Mouse (Mus musculus) spleen, postnatal 4 days (tissue): ENCODE results near the gene Ptprs.

Experiments used
- DNase-seq, 2 experiments: peaks; one replicate each; pipeline ENCODE4 v3.0.0; 2022; ENCODE audit warnings: low spot score in 2 of 2

Gene Ptprs

DNA sequence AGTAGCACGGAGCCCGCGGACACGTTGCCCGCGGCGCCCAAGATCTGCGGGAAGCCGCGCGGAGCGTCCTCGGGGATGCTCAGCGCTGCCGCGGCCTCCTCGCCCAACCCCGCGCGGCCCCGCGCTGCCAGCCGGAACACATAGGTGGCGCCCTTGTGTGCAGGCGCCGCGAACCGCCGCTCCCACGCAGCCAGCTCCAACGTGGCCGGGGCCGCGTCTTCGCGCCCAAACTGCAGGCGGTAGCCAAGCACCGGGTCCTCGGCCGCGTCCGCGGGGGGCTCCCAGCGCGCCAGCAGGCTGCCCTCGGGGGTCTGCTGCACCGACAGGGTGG is 50.7 kb downstream of the Ptprs start:
- peak; percentile 77 to 93 for DNase-seq

DNA sequence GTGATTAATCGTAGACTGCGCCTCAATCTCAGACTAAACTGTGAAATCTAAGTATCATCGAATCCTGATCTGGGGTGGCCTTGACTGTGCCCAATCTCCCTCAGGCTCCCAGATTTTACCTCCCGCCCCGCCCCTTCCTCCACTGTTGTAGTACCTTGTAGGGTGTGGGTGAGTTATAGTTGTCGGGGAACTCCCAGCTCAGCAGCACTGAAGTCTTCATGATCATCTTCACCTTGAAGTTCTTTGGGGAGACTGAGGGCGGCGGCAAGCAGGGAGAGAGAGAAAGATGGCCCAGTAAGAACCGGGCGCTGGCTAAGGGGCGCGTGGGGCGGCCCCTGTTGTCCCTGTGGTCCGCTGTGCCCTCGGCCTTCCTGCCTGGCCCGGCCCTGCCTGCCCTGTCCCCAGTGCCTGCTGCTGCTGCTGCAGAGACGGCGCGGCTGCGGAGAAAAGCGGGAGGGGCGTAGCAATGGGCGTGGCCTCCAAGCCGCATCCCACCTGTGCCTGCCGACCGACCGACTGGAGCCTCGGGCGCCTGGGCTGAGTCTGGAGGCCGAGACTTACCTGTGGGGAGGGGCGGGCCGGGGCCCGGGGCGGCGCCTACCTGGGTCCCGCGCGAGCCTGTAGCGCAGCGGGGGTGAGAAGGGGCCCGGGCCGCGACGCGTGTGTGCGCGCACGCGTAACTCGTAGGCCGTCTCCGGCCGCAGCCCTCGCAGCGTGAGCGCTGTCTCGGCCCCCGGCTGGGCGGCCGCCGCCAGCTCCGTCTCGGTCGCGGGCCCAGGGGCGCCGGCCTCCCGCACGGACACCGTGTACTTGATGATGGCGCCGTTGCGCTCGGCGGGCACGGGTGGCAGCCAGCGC is 51.3 kb downstream of the Ptprs start:
- peak; percentile 36 to 76 for DNase-seq

DNA sequence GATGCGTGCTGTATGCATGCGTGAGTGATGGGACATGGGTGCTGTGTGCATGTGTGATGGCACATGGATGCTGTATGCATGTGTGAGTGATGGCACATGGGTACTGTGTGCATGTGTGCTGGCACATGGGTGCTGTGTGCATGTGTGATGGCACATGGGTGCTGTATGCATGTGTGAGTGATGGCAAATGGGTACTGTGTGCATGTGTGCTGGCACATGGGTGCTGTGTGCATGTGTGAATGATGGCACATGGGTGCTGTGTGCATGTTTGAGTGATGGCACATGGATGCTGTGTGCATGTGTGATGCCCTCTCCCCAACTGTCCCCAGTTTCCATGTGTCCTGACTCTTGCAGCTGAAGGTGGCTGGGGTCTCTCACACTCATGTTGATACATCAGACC is 56.3 kb downstream of the Ptprs start:
- no peak for DNase-seq

DNA sequence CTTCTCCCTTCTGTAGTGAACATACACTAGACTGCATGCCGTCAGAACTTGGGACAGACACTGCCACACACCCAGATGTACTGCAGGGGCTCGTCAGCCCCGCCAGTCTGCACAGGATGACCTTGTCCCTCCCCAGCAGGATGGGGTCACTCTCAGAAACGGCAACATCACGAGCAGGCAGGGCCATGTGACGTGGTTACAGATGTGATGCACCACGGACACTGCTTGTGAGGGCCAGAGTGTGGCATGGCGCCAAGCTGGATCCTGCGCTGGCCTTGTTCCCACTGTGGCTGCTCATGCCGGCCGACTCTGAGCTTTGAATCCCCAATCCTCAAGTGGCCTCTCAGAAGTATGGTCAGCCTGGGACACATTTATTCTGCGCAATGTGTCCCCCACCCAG is 58.0 kb downstream of the Ptprs start:
- DNase-seq: no peak

DNA sequence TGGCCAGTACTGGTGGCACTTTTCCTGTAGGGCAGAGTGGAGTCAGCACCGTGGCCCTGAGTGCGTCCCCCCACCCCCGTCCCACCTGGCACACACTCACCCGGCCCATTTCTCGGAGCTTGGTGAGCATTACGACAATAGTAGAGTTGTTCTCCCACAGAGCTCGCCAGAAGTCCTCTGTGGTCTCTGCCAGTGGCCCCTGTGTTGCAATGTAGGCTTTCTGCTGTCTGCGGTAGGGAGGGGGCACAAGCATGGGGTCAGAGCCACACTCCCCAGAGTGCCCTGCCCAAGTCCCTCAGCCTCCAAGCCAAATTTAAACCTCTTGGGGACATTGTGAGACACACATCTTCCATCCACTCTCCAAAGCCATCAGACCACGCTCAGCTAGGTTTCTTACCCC is 61.5 kb downstream of the Ptprs start:
- DNase-seq: no peak

DNA sequence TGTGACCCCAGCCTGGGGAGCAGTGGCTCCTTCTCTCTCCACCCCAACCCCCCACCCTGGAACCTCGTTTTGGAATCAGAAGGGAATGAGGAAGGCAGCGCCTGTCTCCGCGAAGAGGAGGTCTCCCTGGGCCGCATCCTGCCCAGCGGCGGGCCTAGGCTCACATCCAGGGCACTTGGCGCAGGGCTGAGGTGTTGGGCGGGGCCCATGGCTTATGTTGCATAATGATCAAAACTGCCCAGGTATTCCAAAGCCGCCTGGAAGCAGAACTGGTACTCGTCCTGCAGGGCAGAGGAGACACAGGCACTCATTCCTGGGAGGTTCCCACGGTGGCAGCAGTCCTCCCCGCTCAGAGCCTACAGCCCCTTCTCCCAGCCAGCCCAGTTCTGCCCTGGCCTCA is 63.2 kb downstream of the Ptprs start:
- no peak for DNase-seq

DNA sequence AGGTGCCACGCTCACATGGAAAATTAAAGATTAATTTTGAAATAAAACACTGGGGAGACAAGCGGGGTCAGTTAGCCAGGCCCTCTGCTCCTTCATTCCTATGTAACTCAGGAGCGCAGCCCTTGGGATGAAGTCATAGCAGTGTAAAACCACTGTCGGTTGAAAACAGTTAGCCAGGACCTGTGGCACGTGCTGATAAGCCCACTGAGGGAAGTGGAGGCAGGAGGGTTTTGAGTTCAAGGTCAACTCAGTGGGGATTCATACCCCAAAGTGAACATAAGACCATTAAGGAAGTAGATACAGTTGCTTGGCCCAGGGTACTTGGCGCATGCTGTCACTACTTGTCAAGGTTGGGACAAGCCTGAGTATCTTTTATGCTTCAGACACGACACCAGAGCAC is 64.8 kb downstream of the Ptprs start:
- no peak for DNase-seq

DNA sequence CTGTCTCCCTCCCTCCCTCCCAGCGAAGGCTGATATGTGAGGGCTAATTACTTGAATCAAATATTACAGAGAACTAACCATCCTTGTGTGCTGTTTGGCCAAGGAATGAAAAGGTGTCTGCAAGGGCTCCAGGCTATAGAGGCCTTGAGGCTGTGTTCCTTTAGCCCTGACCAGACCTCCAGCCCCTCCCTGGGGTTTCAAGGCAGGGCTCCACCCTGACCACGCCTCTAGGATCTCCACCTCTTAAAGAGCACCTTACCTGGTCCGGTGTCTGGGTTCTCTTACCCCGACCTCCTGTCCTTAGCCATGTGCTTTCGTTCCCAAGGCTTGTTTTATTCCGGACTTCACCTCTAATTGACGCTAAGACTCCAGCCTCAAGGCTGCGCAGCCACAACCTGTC is 66.5 kb downstream of the Ptprs start:
- DNase-seq: no peak

DNA sequence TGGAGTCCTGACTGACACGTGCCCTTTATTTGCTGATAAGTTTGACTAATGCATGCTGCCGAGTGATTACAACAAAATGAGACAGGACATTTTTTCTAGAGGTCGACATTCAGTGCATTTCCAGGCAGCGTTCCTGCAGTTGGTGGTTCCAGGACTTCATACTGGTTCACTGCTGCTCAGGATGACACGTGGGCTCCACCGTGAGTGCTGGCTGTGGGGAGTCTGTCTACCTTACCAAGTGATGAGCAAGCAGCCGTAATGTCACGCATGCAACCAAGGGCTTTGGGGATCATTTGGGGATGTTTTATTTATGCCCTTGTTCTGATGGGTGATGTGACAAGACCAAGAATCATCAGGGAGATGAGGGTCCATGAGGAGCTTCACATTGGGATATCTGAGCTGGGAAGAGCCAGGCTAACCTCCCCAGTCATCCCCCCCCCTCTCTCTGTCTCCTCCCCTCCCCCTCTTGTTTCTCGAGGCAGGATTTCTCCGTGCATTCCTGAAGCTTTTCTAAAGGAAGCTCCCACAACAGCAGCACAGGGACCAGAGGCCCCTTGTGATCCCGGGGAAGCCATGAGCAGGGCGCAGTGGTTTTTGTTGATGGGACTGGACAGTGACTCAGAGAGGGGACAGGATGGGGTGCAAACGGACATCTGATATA is 67.2 kb downstream of the Ptprs start:
- DNase-seq: no peak

DNA sequence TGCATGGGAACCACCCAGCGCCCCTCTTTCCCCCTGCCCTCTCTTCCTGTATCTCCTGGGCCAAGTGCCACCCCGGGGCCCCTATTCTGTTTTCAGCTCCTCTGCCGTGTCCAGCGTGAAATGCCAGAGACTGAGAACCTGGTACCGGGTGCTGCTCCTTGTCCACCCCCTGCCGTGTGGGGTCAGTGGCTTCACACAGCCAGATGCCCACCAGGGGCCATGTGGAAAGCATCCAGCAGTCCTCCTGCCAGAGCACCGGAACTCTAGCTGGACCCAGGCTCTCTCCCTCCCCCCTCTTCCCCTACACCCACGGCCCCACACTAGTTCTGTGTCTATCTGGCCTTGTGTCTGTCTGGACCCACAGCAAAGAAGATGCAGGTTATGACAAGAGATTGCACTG is 68.9 kb downstream of the Ptprs start:
- no peak for DNase-seq

DNA sequence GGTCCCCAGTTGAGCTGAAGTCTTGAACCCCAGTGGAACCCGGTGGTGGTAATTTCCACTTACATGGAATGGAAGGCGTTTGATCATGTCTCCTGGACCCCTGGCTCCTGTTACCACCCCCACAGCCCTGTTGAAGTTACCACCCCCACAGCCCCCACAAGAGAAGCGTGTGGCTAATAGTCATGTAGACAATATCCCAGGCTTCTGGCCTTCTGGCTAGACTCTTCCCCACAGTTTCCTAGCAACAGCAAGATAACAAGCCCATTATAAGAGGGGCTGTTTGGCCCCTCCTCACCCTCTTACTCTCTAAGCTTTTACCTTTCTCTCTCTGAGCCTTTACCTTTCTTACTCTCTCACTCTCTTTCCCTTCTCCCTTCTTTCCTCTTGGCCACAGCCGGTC is 69.4 kb downstream of the Ptprs start:
- DNase-seq: no peak

DNA sequence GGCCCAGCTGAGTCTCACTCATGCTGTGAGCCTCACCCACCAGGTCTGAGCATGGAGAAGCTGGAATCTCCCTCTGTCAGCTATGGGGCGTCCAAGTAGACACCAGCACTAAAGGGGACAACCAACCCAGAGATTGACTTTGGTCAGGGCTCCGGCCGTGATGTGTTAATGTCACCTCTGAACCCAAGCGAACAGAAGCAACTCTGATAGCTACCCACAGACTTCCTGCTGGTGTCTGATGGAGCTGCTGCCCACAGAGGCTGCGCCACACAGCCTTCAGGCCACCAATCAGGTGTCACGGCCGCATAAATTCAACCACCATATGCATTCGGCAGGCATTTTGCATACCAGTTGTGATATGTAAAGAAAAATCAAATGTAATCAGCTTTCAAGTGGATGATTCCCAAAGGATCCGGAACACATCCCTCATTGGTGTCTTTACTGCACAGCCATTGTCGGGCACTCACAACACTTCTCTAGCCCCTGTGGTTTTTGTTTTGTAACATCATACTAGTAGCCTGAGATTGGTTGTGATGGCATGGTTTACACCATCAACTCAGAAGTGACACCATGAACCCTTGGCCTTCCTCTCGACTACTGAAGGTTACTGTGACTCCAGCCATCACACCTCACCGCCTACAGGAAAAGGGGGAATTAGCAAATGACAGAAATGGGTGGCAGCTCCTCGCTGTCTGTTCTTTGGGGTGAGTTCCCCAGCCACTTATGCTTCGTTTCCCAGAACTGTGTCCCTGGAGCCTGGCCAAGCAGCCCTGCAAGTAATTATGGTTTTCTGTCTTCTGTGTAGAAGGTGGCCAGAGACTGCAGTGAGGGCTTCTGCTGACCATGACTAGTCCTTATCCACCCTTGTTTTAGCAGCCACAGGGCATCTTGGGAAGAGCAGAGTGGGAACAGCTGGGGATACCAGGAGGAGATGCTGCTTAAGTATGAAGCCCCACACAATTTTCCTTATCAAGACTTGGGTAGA is 70.1 kb downstream of the Ptprs start:
- no peak for DNase-seq

DNA sequence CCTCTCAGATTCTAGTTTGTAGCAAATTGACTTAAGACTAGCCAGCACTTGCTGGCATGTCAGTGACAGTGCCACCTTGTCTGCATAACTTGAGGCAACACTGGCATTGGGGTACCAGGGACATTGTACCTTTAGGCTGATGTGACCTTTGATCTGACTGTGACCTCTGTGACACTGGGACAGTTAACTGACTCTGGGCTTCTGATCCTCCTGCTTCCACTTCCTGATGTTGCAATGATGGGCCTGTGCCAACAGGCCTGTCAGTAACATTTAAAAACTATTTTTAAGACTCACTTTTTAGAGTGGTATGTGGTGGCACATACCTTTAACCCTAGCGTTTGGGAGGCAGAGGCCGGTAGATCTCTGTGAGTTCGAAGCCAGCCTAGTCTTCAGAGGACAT is 70.9 kb downstream of the Ptprs start:
- no peak for DNase-seq

DNA sequence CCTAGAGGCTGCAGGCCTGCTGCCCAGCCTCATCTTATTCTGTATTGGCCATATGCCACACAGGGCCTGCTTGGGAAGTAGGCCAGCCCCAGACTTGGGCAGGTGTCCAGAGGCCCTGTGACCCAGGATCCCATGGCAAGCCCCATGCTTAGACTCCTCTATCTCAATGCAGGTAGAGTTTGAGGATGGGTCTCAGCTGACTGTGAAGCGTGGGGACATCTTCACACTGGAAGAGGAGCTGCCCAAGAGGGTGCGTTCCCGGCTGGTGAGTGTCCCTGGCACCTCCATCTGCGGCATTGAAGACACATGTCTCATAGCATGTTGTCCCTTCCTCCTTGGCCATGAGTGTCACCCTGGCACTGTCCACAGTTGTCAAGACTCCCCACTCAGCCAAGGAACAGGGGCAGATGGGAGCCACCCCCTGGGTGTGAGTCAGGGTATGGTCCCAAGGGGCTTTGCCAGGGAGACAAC is 75.2 kb downstream of the Ptprs start:
- no peak for DNase-seq

DNA sequence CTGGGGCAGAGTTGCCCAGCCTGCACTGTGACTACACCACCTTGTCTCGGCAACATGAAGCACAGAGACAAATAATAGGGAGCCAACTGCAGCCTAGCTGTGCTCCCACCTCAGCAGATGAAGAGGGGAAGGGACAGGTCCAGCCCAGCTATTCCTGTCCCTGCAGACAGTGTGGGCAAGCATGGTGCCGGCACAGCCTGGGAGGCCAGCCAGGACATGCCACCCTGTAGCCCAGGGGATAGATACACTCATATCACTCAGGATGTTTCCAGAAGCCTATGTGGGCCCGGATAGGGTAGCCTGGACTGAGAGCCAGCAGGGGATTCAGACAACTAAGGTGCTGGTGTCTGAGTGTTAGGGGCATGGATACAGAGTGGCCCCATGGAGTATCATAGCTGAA is 76.1 kb downstream of the Ptprs start:
- DNase-seq: no peak

DNA sequence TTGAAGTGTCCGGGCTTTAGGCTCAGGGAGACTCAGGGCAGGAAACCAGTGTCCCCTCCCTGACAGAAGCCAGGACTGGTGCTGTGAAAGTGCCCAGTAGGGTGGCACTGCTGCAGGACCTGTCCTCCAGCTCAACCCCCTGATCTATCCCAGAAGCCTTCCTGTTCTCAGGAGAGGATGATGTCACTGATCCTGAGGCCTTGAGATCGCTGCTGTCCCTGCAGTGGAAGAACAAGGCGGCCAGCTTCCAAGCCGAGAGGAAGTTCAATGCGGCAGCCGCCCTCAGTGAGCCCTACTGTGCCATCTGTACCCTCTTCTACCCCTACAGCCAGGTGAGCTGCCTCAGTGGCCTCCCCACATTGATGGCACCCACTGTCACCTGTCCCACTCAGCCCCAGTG is 80.2 kb downstream of the Ptprs start:
- DNase-seq: no peak

DNA sequence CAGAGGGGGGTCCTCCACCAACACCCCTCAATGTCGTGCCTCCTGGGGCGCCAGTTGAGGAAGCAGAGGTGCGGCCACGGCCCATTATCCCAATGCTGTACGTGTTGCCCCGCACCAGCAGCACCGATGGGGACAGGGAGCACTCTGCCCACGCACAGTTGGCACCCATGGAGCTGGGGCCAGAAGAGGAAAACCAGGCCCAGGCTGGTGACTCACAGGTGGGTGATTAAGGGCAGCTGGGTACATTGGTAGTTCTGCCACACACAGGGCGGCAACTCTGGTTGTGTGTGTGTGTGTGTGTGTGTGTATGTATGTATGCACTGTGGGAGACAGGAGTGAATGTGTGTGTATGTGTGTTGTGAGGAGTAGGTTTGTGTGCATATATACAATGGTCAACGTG is 82.4 kb downstream of the Ptprs start:
- no peak for DNase-seq

DNA sequence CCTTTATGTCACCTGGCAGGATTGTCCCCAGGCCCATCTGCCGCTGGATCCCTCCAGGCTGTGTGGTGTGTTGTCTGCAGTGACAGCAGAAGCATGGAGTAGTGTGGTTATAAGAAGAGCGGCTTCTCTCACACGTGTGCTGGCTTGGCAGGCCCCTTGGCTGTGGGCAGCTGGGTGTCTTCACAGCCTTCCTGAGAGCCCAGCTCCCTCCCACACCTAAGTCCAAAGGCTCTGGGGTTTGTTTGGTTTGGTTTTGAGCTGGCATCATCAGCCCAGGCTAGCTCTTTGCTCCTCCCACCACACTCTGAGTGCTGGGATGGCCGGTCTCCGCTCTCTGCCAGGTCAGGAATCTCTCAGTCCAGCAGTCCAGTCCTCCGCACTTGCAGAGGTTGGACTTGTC is 83.0 kb downstream of the Ptprs start:
- no peak for DNase-seq

DNA sequence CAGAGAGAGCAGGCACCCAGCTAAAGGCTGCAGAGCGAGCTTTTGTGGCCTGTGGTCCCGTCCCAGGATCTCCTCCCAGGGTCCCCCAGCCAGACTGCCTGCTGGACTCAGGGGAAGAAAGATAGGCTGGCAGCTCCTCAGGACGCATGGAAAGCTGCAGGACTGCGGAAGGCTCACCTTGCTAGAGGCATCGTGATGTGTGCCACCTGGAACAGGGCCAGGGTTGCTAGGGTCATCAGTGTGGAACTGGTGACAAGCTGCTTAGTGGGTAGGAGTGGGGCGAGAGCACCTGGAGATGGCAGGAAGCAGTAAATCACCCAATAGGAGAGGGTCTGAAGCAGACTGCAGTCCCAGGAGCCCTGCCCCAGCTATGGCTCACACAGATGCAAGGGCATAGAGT is 88.7 kb downstream of the Ptprs start:
- DNase-seq: no peak

DNA sequence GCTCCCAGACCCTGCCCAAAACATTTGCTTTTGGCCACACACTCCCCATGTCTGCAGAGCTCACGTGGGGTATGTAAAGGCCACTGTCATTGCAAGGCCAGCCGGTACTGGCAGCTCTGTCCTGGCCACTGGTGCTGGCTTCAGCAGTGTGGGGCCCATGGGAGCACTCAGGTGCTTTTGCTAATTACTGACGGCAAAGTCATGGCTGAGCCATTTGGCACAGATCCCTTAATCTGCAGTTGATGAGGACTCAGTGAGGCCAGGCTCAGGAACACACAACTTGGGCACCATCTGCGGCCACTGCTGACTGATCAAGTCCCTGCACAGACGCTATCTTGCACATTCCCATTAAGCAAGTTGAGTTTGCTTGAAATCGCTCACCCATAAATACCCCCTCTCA is 91.4 kb downstream of the Ptprs start:
- no peak for DNase-seq

DNA sequence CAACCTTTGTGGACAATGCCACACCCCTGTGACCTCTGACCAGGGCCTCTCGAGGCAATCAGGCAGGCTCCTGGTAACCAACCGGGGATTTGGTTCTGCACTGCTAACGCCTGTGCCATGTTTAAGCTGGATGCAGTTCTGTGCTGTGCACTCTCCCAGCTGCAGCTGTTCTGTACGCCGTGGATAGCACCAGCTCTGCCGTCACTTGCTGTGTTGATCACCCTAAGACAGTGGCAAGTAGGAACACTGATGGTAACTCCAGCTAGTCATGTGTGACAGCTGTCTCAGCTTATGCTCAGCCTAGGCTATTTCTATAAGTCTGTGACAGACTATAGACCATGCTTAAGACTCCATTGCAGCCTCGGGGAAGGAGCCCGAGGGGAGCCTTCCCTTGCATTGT is 93.3 kb downstream of the Ptprs start:
- no peak for DNase-seq

DNA sequence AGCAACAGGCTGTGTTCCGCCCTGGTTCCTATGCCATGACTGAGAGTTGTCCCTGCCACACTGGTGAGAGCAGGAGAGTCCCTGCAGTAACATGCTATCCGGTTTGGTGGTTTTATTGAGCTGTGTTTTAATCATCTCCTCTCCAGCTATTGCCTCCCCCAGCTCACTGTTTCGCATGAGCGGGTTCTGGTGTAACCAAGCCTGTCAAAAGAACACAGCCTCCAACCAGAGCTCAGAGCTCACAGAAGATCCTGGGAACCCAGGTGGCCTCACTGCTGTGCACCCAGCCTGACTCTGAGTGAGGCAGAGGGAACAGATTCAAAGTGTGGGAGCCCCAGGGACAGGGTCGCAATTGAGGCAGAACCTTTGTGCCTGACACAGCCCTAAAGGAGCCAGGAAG is 95.1 kb downstream of the Ptprs start:
- DNase-seq: no peak
